Mouse (Mus musculus) cerebellum, adult 2 months (tissue): ENCODE measurements around the gene Ipo9.

Experiments
- CTCF ChIP-seq: fragments of 200-500 bp; IDR thresholded peaks from 2 replicates; pipeline ENCODE4 v1.5.1; 2011; ENCODE audit warnings: low read depth, mild to moderate bottlenecking, control low read depth, low read length, moderate library complexity, borderline replicate concordance; ENCODE audit not compliant: insufficient read depth
- POLR2A ChIP-seq: fragments of 200-500 bp; IDR thresholded peaks from 2 replicates; pipeline ENCODE4 v1.6.1; 2011; ENCODE audit warnings: low read length, control low read depth, borderline replicate concordance; ENCODE audit not compliant: insufficient read depth

DNA sequence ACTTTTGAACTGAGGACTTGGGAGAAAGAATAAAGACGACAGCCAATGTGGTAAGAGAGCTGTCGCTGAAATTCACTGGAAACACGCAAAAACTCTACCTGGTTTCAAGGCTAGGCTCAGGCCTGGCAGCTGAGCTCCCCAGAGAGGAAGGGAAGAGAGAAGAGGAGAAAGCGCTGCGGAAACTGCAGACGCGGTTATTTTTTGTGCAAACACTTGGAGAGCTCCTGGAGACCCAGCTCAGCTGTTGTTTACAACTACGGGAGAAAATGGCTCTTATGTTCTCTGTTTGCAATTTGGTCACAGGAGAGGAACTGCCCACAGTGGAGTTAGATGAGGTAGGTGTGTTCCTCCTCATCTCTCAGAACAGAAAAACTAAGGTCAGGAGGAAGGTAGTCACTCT, 32.4 kb upstream of the Ipo9 start:
- TF ChIP-seq POLR2A, result no peak
- no peak for TF ChIP-seq CTCF
